Mouse (Mus musculus): ENCODE results near the gene Lysmd4. TPM values are rescaled to one million over a fixed set of nuclear protein-coding genes. Genes with fewer than 3 reads are reported as not detected.
A peak's percentile ranks its signal among the peaks of the same experiment; 100 is the strongest.

The Lysmd4 gene
- polyA plus RNA-seq, 1 experiment from 2014 or later, result 38.2 TPM

DNA sequence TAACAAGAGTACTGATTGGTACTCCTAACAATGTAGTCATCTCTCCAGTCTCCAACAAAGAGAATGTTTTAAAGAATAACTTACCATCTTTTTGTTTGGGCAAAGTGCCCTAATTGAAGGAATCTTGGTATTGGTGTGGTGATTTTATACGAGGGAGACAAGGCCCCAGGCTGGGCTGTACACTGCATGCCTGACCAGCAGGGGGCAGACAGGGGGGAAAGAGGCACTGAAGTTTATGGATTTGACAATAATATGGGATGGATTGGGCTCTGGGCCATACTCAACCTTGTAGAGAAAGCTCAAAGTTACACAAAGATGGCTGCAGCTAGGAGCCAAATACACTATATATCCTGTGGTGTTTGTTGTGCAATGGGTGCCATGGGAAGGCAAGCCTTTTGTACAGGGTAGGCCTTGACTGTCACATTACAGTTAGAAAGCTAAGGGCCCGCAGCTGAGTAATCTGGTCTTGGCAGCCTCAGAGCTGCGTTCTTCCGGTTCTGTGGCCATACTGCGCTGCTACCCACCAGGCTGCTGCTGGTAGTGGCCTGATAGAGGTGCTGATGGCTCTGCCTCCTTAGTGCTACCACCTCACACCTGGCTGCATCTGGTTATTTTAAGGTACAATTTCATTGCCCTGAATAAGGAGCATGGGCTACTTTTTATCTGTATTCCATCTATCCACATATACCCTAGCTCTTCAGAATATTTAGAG lies 6.7 kb downstream of the Lysmd4 start:
- H3K9ac ChIP-seq (replicated peaks; ENCODE audit: low read depth, low read length), result no peak overlapping the region
- peaks cover 13% of the 10 kb centered on the region for H3K4me1 ChIP-seq (replicated peaks; ENCODE audit: control insufficient read depth, insufficient read depth, low read length)
- H3K4me3 ChIP-seq (replicated peaks; ENCODE audit: low read length), result no peak overlapping the region
- ATAC-seq, result peak; percentile 39
- H3K36me3 ChIP-seq (ENCODE audit: control insufficient read depth, insufficient read depth), result peaks cover 11% of the 10 kb centered on the region; the same call in 1 of the 2 replicates
- no peak overlapping the region for H3K27ac ChIP-seq (ENCODE audit: low read length)
- no peak overlapping the region for H3K4me2 ChIP-seq (ENCODE audit: low read length)
- no peaks in the 10 kb centered on the region for H3K9me3 ChIP-seq (ENCODE audit: control insufficient read depth, low read length)
- no peaks in the 10 kb centered on the region for H3K27me3 ChIP-seq (replicated peaks; ENCODE audit: control insufficient read depth, insufficient read depth, low read length)
- WGBS, result 77% methylated on average over 5 of the region's 5 CpGs

DNA sequence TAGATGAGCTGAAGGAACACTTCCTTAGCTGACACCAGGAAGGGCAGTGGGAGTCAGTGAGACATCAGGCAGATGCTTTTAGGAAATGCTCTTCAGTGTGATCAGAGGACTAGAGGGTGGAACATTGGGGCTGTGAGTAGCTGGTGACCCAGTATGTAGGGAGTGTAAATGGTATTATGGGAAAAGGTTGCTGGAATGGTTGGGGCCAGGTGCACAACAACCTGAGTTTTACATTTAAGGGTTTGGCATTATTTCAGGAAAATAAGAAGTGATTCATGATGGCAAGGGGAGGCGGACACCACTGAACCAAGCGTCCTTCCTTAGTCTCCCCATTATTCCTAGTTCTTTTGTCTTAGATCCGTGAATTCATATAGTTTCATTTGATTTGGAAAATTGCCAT lies 7.4 kb downstream of the Lysmd4 start:
- H3K27me3 ChIP-seq (replicated peaks; ENCODE audit: control insufficient read depth, insufficient read depth, low read length), result no peaks in the 10 kb centered on the region
- H3K9ac ChIP-seq (replicated peaks; ENCODE audit: low read depth, low read length), result no peak overlapping the region
- H3K4me1 ChIP-seq (replicated peaks; ENCODE audit: control insufficient read depth, insufficient read depth, low read length), result peaks cover 10% of the 10 kb centered on the region
- no peak overlapping the region for H3K4me3 ChIP-seq (replicated peaks; ENCODE audit: low read length)
- ATAC-seq, result no peak
- no peak overlapping the region for H3K27ac ChIP-seq (ENCODE audit: low read length)
- peaks cover 9% of the 10 kb centered on the region; the same call in 1 of the 2 replicates for H3K36me3 ChIP-seq (ENCODE audit: control insufficient read depth, insufficient read depth)
- H3K4me2 ChIP-seq (ENCODE audit: low read length), result no peak overlapping the region
- WGBS, result 69% methylated on average over 3 of the region's 3 CpGs
- no peaks in the 10 kb centered on the region for H3K9me3 ChIP-seq (ENCODE audit: control insufficient read depth, low read length)

DNA sequence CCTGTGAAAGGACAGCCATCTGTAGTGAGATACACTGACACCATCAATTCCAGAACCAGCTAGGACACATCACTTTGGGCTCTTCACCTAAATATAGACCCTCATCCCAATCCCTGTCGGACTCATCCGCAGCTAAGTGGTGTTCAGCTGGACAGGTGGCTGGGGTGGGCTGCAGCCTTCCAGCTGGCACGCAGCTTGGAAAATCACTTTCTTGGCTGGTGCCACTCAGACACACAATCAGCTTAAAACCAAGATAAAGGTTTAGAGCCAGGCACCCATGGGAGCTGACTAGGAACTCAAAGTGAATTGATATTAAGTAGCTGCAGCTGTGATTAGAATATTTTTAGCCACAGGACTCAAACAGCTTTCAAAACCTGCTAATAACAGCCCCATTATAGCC lies 7.9 kb downstream of the Lysmd4 start:
- no peaks in the 10 kb centered on the region for H3K27me3 ChIP-seq (replicated peaks; ENCODE audit: control insufficient read depth, insufficient read depth, low read length)
- H3K4me2 ChIP-seq (ENCODE audit: low read length), result no peak overlapping the region
- peak overlapping the region; percentile 45 for H3K27ac ChIP-seq (ENCODE audit: low read length)
- 40% methylated on average over 3 of the region's 3 CpGs for WGBS
- H3K9ac ChIP-seq (replicated peaks; ENCODE audit: low read depth, low read length), result no peak overlapping the region
- H3K9me3 ChIP-seq (ENCODE audit: control insufficient read depth, low read length), result no peaks in the 10 kb centered on the region
- no peak overlapping the region for H3K4me3 ChIP-seq (replicated peaks; ENCODE audit: low read length)
- peak; percentile 68 for ATAC-seq
- peaks cover 10% of the 10 kb centered on the region for H3K4me1 ChIP-seq (replicated peaks; ENCODE audit: control insufficient read depth, insufficient read depth, low read length)
- H3K36me3 ChIP-seq (ENCODE audit: control insufficient read depth, insufficient read depth), result peaks cover 13% of the 10 kb centered on the region

DNA sequence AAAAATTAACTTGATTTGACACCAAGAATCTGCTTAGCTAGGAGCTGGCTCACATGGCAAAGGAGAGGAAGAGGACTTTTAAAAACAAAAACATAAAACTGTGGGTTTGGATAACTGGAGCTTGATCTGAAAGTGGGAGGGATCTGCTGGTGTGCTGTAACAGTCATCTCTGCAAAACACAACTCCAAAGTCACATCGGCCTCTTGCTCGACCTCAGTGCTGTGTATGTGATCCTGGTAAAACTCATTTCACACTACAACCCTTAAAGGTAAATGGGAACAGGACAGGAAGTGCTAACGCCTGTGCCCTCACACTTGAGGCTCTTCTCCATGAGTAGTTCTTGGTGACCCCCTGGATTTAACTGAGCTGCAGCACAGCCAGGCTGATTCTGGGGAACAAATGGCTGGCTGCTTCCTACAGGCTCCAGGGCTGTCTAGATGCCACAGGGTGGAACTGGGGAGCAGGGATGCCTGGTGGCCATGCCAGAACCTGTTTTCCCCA lies 8.3 kb downstream of the Lysmd4 start:
- 84% methylated on average over 3 of the region's 3 CpGs for WGBS
- peak overlapping the region; percentile 45 for H3K27ac ChIP-seq (ENCODE audit: low read length)
- peaks cover 10% of the 10 kb centered on the region for H3K4me1 ChIP-seq (replicated peaks; ENCODE audit: control insufficient read depth, insufficient read depth, low read length)
- no peak overlapping the region for H3K9ac ChIP-seq (replicated peaks; ENCODE audit: low read depth, low read length)
- peak; percentile 36; the same call in 1 of the 2 replicates for ATAC-seq
- H3K4me3 ChIP-seq (replicated peaks; ENCODE audit: low read length), result no peak overlapping the region
- no peaks in the 10 kb centered on the region for H3K9me3 ChIP-seq (ENCODE audit: control insufficient read depth, low read length)
- peaks cover 17% of the 10 kb centered on the region for H3K36me3 ChIP-seq (ENCODE audit: control insufficient read depth, insufficient read depth)
- H3K4me2 ChIP-seq (ENCODE audit: low read length), result no peak overlapping the region
- H3K27me3 ChIP-seq (replicated peaks; ENCODE audit: control insufficient read depth, insufficient read depth, low read length), result no peaks in the 10 kb centered on the region

DNA sequence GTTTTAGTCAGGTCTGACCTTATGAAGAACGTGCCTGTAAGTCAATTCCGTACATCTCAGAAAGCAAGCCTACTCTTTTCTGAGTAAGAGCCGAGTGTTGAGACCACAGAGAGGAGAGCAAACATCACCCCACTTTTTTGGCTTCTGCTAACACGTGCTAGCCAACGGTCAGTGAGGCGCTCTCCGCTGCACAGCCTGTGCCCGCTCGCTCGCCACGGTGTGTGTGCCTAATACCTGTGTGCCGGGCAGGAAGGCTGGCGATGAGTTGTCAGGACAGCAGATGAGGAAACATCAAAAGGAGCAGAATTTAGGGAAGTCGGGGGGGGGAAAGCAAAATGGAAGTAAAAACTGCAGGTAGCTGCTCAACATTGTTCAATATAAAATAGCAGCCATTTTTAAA lies 10.2 kb downstream of the Lysmd4 start:
- Histone ChIP-seq H3K4me2 (ENCODE audit: low read length) (no peak overlapping the region), H3K4me1 (replicated peaks; ENCODE audit: control insufficient read depth, insufficient read depth, low read length) (peaks cover 10% of the 10 kb centered on the region), H3K36me3 (ENCODE audit: control insufficient read depth, insufficient read depth) (peaks cover 12% of the 10 kb centered on the region), H3K27ac (ENCODE audit: low read length) (no peak overlapping the region), H3K9me3 (ENCODE audit: control insufficient read depth, low read length) (no peaks in the 10 kb centered on the region), H3K4me3 (replicated peaks; ENCODE audit: low read length) (no peak overlapping the region), H3K27me3 (replicated peaks; ENCODE audit: control insufficient read depth, insufficient read depth, low read length) (no peaks in the 10 kb centered on the region), H3K9ac (replicated peaks; ENCODE audit: low read depth, low read length) (no peak overlapping the region)
- WGBS, result 93% methylated on average over 14 of the region's 14 CpGs
- ATAC-seq, result no peak

DNA sequence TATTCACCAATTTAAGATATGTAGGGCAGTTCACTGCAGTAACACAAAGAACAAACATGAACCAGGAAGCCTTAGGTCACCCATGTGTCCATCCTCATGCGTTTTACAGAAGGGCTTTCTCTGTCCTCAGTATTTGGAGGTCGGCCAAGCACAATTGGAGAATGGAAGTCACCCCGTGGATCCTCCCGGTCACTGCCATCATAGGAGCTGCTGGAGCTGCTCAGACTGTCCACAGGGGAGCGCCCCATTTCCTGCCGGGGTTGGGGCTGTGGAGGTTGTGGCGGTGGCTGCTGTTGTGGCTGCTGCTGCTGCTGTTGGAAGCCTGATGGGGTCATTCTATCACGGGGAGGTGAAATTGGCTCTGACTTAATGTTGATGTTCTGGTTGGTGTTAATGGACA lies 12.5 kb downstream of the Lysmd4 start:
- Histone ChIP-seq H3K4me3 (replicated peaks; ENCODE audit: low read length) (no peak overlapping the region), H3K4me1 (replicated peaks; ENCODE audit: control insufficient read depth, insufficient read depth, low read length) (peaks cover 10% of the 10 kb centered on the region), H3K27ac (ENCODE audit: low read length) (no peak overlapping the region), H3K4me2 (ENCODE audit: low read length) (no peak overlapping the region), H3K36me3 (ENCODE audit: control insufficient read depth, insufficient read depth) (peaks cover 12% of the 10 kb centered on the region), H3K9me3 (ENCODE audit: control insufficient read depth, low read length) (no peaks in the 10 kb centered on the region), H3K9ac (replicated peaks; ENCODE audit: low read depth, low read length) (no peak overlapping the region), H3K27me3 (replicated peaks; ENCODE audit: control insufficient read depth, insufficient read depth, low read length) (no peaks in the 10 kb centered on the region)
- ATAC-seq, result no peak
- 77% methylated on average over 8 of the region's 8 CpGs for WGBS

DNA sequence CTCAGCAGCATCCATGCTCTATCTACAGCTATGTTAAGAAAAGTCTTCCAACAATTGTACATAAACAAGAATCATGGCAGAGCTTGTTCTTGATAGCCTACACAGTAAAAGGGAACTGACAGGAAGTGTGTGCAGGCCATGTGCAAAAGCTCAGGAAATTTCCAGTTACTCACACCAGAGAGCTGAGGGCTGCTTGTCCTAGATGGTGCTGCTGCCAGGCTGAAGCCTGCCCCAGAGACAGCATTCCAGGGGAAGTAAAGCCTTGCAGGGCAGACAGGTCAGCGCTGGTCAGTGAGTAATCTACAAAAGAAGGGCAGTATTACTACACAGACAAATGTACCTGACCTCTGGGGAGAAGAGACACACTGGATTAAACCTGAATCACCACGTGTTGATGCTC lies 14.0 kb downstream of the Lysmd4 start:
- H3K27ac ChIP-seq (ENCODE audit: low read length), result no peak overlapping the region
- H3K36me3 ChIP-seq (ENCODE audit: control insufficient read depth, insufficient read depth), result peaks cover 12% of the 10 kb centered on the region
- no peak overlapping the region for H3K9ac ChIP-seq (replicated peaks; ENCODE audit: low read depth, low read length)
- no peak overlapping the region for H3K4me3 ChIP-seq (replicated peaks; ENCODE audit: low read length)
- no peak overlapping the region for H3K4me2 ChIP-seq (ENCODE audit: low read length)
- no peaks in the 10 kb centered on the region for H3K9me3 ChIP-seq (ENCODE audit: control insufficient read depth, low read length)
- no peaks in the 10 kb centered on the region for H3K27me3 ChIP-seq (replicated peaks; ENCODE audit: control insufficient read depth, insufficient read depth, low read length)
- WGBS, result 81% methylated on average over 2 of the region's 2 CpGs
- no peak for ATAC-seq
- no peaks in the 10 kb centered on the region for H3K4me1 ChIP-seq (replicated peaks; ENCODE audit: control insufficient read depth, insufficient read depth, low read length)

DNA sequence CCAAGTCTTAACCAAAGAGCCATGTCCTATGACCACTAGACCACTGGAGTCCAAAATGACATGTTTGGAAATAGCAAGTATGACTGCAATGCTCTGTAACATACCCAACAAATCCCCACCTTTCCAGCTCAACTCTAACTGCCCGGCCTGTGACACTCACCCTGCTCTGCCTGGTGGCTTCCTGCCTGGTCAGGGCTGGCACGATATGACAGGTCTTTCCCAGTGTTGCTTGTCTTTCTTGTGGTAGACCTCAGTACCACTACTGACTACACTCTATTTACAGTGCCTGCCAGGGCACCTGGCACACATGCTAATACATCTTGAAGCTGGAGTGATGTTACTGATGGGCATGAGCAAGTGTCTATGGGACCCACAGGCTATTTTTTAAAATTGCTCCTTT lies 15.4 kb downstream of the Lysmd4 start:
- no peak overlapping the region for H3K4me3 ChIP-seq (replicated peaks; ENCODE audit: low read length)
- no peak for ATAC-seq
- no peak overlapping the region for H3K4me2 ChIP-seq (ENCODE audit: low read length)
- no peak overlapping the region for H3K27ac ChIP-seq (ENCODE audit: low read length)
- H3K4me1 ChIP-seq (replicated peaks; ENCODE audit: control insufficient read depth, insufficient read depth, low read length), result no peaks in the 10 kb centered on the region
- H3K36me3 ChIP-seq (ENCODE audit: control insufficient read depth, insufficient read depth), result peaks cover 8% of the 10 kb centered on the region; the same call in 1 of the 2 replicates
- WGBS, result 96% methylated on average over 2 of the region's 2 CpGs
- H3K27me3 ChIP-seq (replicated peaks; ENCODE audit: control insufficient read depth, insufficient read depth, low read length), result no peaks in the 10 kb centered on the region
- no peaks in the 10 kb centered on the region for H3K9me3 ChIP-seq (ENCODE audit: control insufficient read depth, low read length)
- no peak overlapping the region for H3K9ac ChIP-seq (replicated peaks; ENCODE audit: low read depth, low read length)

DNA sequence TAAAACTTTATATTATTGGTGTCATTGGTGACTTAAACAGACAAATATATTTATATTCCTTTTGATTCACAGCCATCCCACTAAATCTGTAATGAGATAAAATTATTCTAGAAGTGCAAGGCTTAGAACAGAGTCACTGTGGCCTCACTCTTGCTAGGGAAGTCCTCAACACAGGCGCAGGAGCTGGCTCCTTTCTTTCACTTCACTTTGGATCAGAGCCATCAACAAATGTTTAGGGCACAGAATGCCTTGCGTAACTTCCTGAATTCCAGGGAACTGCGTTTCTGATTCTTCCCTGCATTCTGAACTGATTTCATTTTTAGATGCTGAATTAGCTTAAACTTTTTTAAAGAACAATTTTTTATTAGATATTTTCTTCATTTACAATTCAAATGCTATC lies 19.6 kb downstream of the Lysmd4 start:
- Histone ChIP-seq H3K9ac (replicated peaks; ENCODE audit: low read depth, low read length) (no peak overlapping the region), H3K4me2 (ENCODE audit: low read length) (no peak overlapping the region), H3K27me3 (replicated peaks; ENCODE audit: control insufficient read depth, insufficient read depth, low read length) (no peaks in the 10 kb centered on the region), H3K27ac (ENCODE audit: low read length) (no peak overlapping the region), H3K36me3 (ENCODE audit: control insufficient read depth, insufficient read depth) (no peaks in the 10 kb centered on the region; the same call in 1 of the 2 replicates), H3K4me1 (replicated peaks; ENCODE audit: control insufficient read depth, insufficient read depth, low read length) (no peaks in the 10 kb centered on the region), H3K9me3 (ENCODE audit: control insufficient read depth, low read length) (no peaks in the 10 kb centered on the region), H3K4me3 (replicated peaks; ENCODE audit: low read length) (no peak overlapping the region)
- WGBS, result 67% methylated on average over 3 of the region's 3 CpGs
- ATAC-seq, result no peak
